Mouse (Mus musculus) cortical plate, adult 2 months (tissue): ENCODE results near the gene Pex6.

Experiments
- CTCF ChIP-seq: fragments of 200-500 bp; IDR thresholded peaks from 2 replicates; pipeline ENCODE4 v1.5.1; 2011; ENCODE audit warnings: mild to moderate bottlenecking, control low read depth, low read length; ENCODE audit not compliant: insufficient read depth; ENCODE audit errors: extremely low read depth
- POLR2A ChIP-seq: fragments of 200-500 bp; IDR thresholded peaks from 2 replicates; pipeline ENCODE4 v1.6.1; 2011; ENCODE audit warnings: mild to moderate bottlenecking, low read length, control low read depth; ENCODE audit not compliant: insufficient read depth; ENCODE audit errors: extremely low read depth

DNA sequence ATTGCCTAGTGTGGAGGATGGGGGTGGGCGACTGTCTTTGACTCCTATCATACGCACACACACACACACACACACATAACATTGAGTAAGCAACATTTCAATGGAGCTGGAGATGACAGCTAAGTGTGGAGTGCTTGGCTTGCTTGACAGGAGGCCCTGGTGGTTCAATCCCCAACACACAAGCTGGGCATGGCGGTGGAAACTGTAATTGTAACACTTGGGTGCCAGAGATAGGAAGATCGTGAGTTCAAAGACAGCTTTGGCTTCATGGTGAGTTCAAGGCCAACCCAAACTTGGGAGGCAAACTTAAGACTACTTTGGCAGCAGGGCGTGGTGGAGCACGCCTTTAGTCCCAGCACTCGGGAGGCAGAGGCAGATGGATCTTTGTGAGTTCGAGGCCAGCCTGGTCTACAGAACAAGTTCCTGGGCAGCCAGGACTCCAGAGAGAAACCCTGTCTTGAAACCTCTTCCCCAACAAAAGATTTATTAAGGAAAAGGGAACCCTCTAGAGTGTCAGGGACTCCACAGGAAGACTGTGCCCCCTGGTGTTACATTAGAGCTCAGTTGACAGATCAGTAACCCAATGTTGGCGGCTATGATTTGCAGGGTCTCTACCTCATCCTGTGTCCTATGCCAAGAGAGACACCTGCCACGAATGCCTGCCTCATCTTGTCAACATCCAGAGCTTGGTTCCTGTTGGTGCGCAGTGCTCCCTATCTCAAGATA, 3.7 kb downstream of the Pex6 start:
- TF ChIP-seq CTCF (no peak), POLR2A (no peak)
